Comparison of ENCODE assay signal across 7 mouse cellular contexts in the genomic region with DNA sequence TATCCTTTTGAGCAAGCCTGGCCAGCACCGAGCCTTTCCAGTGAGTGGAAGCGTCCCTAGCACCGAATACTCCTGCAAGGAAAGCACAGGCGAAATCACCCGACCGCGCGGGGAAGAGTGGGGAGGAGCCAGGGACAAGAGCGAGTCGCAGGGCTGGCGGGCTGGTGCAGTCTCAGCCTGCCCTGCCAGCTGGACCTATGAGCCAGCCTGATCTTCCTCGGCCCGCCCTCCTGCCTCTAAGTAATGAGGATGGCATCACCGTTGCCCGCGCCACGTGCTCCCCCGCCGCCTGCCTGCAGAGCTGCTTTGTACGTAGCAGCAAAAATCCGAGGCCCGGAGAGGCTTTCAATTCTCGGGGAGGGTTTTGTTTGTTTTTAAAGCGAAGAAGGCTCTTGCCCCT. TPM values are rescaled to one million over a fixed set of nuclear protein-coding genes. Genes with fewer than 3 reads are reported as not detected.
DNase-seq lines count a peak whose midpoint lies in the region; ATAC-seq lines count a peak whose summit lies in the region.

No protein-coding gene starts in this region.

- peaks cover 89% of the 10 kb centered on the region for H3K4me1 ChIP-seq in embryonic facial prominence, embryonic 12.5 days
- peaks cover 98% of the 10 kb centered on the region for H3K4me1 ChIP-seq in limb, embryonic 13.5 days
- H3K4me1 ChIP-seq in midbrain, embryonic 15.5 days: peaks cover 68% of the 10 kb centered on the region

- peak overlapping the region; percentile 21 for H3K9ac ChIP-seq in embryonic facial prominence, embryonic 12.5 days
- peak overlapping the region; percentile 53 for H3K9ac ChIP-seq in limb, embryonic 13.5 days
- peak overlapping the region; percentile 47 for H3K9ac ChIP-seq in midbrain, embryonic 15.5 days

- no peaks in the 10 kb centered on the region for H3K36me3 ChIP-seq in embryonic facial prominence, embryonic 12.5 days
- peaks cover 7% of the 10 kb centered on the region for H3K36me3 ChIP-seq in limb, embryonic 13.5 days
- no peaks in the 10 kb centered on the region for H3K36me3 ChIP-seq in midbrain, embryonic 15.5 days (replicated peaks)

- peak; percentile 95 to 96 for DNase-seq in adrenal gland, postnatal 36 days
- DNase-seq in heart, adult 11 months: peak; percentile 99
- DNase-seq in kidney, adult 18-20 months: peak; percentile 89
- peak; percentile 63 to 66 for DNase-seq in spleen, adult 18-20 months

- H3K27ac ChIP-seq in embryonic facial prominence, embryonic 12.5 days: peak overlapping the region; percentile 71
- peak overlapping the region; percentile 39; the same call in 1 of the 2 replicates for H3K27ac ChIP-seq in limb, embryonic 13.5 days
- H3K27ac ChIP-seq in midbrain, embryonic 15.5 days: peak overlapping the region; percentile 71

- under 1% methylated on average over 24 of the region's 24 CpGs for WGBS in embryonic facial prominence, embryonic 12.5 days
- 2% methylated on average over 24 of the region's 24 CpGs for WGBS in limb, embryonic 13.5 days
- WGBS in midbrain, embryonic 15.5 days: under 1% methylated on average over 24 of the region's 24 CpGs

- peak; percentile 78 for ATAC-seq in embryonic facial prominence, embryonic 12.5 days (ENCODE audit: insufficient number of reproducible peaks, insufficient read depth, low FRiP score, low TSS enrichment)
- peak; percentile 82 for ATAC-seq in limb, embryonic 13.5 days (ENCODE audit: low FRiP score, low read depth)
- ATAC-seq in midbrain, embryonic 15.5 days (replicated peaks): peak; percentile 94

- H3K4me3 ChIP-seq in embryonic facial prominence, embryonic 12.5 days: peak overlapping the region; percentile 26
- H3K4me3 ChIP-seq in limb, embryonic 13.5 days: peak overlapping the region; percentile 37
- H3K4me3 ChIP-seq in midbrain, embryonic 15.5 days: peak overlapping the region; percentile 37

- H3K27me3 ChIP-seq in embryonic facial prominence, embryonic 12.5 days: no peaks in the 10 kb centered on the region
- H3K27me3 ChIP-seq in limb, embryonic 13.5 days: no peaks in the 10 kb centered on the region
- no peaks in the 10 kb centered on the region for H3K27me3 ChIP-seq in midbrain, embryonic 15.5 days (replicated peaks)

- H3K4me2 ChIP-seq in embryonic facial prominence, embryonic 12.5 days (replicated peaks): peak overlapping the region; percentile 49
- H3K4me2 ChIP-seq in limb, embryonic 13.5 days (replicated peaks): peak overlapping the region; percentile 72
- H3K4me2 ChIP-seq in midbrain, embryonic 15.5 days: peak overlapping the region; percentile 69

- no peaks in the 10 kb centered on the region for H3K9me3 ChIP-seq in embryonic facial prominence, embryonic 12.5 days
- H3K9me3 ChIP-seq in limb, embryonic 13.5 days: no peaks in the 10 kb centered on the region
- H3K9me3 ChIP-seq in midbrain, embryonic 15.5 days: no peaks in the 10 kb centered on the region

RNA-seq across cellular contexts. Expression of a gene that starts 22.5 kb away (rescaled TPM):
- 100 to 1,000 TPM; 297 to 341 TPM for total RNA-seq in adrenal gland, postnatal 36 days (2021)
- polyA plus RNA-seq in embryonic facial prominence, embryonic 12.5 days (2016; fragmentation: Nextera tagmentation; extraction: Ambion mirVana): 208 and 235 TPM in 2 replicates
- polyA plus RNA-seq in limb, embryonic 13.5 days (2015; fragmentation: Nextera tagmentation; extraction: Ambion mirVana): 214 and 225 TPM in 2 replicates
- 103 and 107 TPM in 2 replicates for polyA plus RNA-seq in midbrain, embryonic 15.5 days (2015; fragmentation: Nextera tagmentation; extraction: Ambion mirVana)

Comparison
In these comparisons a context has a peak if more than half of its experiments do, and no peak if none do; other contexts are left out.
1. Peak in every context shown above with its lines: DNase-seq, ATAC-seq, H3K4me3 ChIP-seq and H3K27ac ChIP-seq.